Mouse (Mus musculus) thymus, postnatal 0 days (tissue): ENCODE measurements around the gene D630045J12Rik. TPM values are rescaled to one million over a fixed set of nuclear protein-coding genes. Genes with fewer than 3 reads are reported as not detected.

Source experiments
- DNase-seq: peaks from one replicate; pipeline ENCODE4 v3.0.0-alpha.2; 2015; ENCODE audit warnings: low spot score
- polyA plus RNA-seq: library from polyadenylated mRNA; unstranded; fragments of >200 nt; fragmentation: Nextera tagmentation; extraction: Ambion mirVana; gene quantifications from 2 replicates; pipeline ENCODE4 v1.2.1, GENCODE M21; 2015

D630045J12Rik gene
- polyA plus RNA-seq, 1 experiment from 2014 or later = 0.35 TPM

GRCm38 (mm10) chr6:38102216-38102795 lies 151.5 kb downstream of the D630045J12Rik start:
- no peak for DNase-seq

DNA sequence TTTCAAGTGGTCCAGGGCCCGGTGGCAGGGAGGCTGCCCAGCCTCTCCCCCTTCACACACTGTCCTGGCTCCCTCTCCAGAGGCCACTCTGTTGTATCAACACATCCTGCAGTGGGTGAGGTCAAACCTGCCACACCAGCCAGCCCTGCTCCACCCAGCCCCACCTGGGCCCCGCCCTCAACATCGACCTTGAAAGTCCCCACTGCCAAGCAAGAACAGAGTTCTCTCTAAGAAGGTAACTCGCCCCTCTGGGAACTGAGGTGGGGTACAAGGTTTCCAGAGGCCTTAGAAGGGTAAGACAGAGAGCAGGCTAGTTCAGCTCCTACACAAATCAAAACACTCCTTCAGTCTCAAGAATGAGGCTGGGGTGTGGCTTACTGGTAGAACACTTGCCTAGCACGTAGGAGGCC lies 156.8 kb downstream of the D630045J12Rik start:
- DNase-seq = no peak

- DNase-seq = no peak
These were observed 159.1 kb downstream of the D630045J12Rik start for GRCm38 (mm10) chr6:38094701-38095100.

DNA sequence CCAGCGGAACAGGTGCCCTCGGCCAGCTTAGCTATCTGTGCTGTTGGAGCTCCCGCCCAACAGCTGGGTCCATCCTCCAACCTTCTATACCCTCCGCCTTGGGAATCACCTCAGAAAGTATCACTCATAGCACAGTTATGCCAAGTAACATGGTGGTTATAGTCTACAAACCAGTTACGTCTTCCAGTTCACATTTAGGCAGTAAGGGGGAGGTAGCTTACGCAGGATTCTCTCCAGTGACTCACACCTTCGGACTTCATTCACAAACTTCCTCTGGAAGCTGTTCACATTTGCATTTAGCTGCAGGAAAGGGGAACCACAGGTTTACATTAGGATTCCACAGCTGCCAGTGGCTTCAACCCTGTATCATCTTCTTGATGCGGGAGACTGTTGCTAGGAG lies 161.3 kb downstream of the D630045J12Rik start:
- DNase-seq = no peak

DNA sequence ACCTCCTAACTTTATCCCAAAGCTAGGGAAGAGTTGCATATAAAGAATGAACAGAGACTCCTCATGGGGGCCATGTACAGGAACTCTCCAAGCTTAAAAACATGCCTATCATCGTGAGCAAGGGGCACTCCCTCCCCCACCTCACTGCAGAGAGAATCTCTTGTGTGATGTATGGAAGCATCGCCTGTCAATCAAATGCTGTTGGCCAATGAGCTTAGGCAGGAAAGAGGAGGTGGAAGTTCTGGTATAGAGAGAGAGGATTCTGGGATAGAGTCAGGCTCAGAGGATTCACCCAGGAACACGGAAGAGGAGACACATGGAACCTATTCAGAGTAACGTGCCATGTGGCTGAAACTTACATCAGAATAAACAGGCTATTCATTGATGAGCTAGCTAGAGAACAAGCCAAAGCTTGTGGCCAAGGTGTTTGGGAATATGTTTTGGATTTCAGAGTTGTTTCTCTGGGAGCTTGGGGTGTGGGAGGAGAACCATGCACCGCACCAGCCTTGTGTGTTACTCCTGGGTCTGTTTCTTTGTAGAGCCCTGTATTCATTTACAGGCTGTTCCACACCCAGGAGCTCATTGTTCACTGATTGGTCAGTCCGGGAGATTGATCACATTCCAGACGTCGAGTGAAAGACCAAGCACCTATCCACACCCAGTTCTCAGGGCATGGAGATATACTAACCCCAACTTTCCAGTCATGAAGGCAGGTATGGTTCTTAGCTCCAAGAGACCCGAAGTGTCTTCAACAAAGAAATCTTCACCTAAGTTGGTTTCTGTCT lies 166.4 kb downstream of the D630045J12Rik start:
- no peak for DNase-seq

- DNase-seq = no peak
These were observed 170.6 kb downstream of the D630045J12Rik start for GRCm38 (mm10) chr6:38083204-38083603.

DNA sequence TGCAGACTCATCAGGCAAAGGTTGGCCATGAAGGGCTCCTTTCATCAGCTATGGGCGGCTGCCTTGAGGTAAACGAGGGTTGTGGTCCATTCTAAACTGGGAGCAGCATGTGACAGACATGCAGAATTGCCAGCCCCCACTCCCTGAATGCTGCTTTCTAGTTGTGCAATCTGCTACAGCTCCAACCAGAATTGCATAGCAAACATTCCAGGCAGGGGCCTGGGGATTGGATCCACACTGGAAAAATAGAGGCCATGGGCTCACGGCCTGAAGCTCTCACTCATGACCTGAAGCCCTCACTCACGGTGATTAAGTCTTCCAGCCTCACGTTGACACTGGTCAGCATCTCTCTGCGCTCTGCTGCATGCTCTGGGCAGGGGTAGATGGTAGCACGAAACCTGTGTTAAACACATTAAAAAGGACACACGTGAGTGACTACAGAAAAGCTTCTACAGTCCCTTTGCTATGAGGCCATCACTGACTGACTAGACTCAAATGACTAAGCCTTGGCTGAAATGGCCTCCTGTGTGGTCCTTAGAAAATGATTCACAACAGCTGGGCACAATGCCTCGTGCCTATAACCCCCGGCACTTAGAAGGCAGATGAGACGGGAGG lies 172.0 kb downstream of the D630045J12Rik start:
- no peak for DNase-seq

GRCm38 (mm10) chr6:38080364-38080763 lies 173.4 kb downstream of the D630045J12Rik start:
- DNase-seq = no peak

DNA sequence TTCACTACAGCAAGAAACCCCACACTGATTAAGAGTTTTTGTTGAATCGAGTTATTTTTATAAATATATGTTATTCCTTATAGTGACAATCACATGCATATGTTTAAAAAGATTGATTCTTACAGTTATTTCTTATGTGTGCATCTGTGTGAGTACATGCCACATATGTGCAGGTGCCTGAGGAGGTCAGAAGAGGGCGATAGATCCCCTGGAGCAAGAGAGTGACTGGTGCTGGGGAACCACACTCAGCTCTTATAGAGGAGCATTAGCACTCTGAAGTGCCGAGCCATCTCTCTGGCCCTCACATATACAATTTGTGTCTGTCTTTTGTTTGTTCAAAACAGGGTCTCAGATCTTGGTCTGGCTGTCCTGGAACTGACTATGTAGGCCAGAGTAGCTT lies 180.2 kb downstream of the D630045J12Rik start:
- no peak for DNase-seq

Other genes starting within 250 kb of the D630045J12Rik start
- gene Svopl, start 207.0 kb downstream of the D630045J12Rik start, polyA plus RNA-seq = 1.2 TPM in 2 replicates
- gene Tmem213, start 144.8 kb downstream of the D630045J12Rik start, polyA plus RNA-seq = 0.31 and 0.42 TPM in 2 replicates
- gene Atp6v0a4, start 129.4 kb downstream of the D630045J12Rik start, polyA plus RNA-seq = 0.19 and 0.36 TPM in 2 replicates
- 2.5 and 2.7 TPM in 2 replicates for gene Zc3hav1l, start 45.2 kb upstream of the D630045J12Rik start, polyA plus RNA-seq
- 39.7 and 46.3 TPM in 2 replicates for gene Zc3hav1, start 100.6 kb upstream of the D630045J12Rik start, polyA plus RNA-seq
- gene Ttc26, start 127.5 kb upstream of the D630045J12Rik start, polyA plus RNA-seq = 1.0 TPM in 2 replicates
- 5.8 and 10.6 TPM in 2 replicates for gene Ubn2, start 179.9 kb upstream of the D630045J12Rik start, polyA plus RNA-seq